Mouse (Mus musculus) heart, embryonic 16.5 days (tissue): ENCODE data around the gene Kirrel3. TPM values are rescaled to one million over a fixed set of nuclear protein-coding genes. Genes with fewer than 3 reads are reported as not detected.

Experiments used
- ATAC-seq: fragments of 200-750 bp; cut with Nextera tagmentation; replicated peaks from 2 replicates; pipeline ENCODE4 v1.8.0; 2017; ENCODE audit warnings: moderate number of reproducible peaks; ENCODE audit not compliant: insufficient read depth, low FRiP score; ENCODE audit errors: extremely low read depth
- H3K27ac ChIP-seq: fragments of 300-500 bp; sonication (generic); 2 replicates; pipeline ENCODE4 v1.5.1; 2014; ENCODE audit warnings: mild to moderate bottlenecking, low read length, control low read depth, moderate library complexity
- H3K27me3 ChIP-seq: fragments of 300-500 bp; sonication (generic); 2 replicates; pipeline ENCODE4 v1.6.1; 2014; ENCODE audit warnings: low read length, mixed read lengths; ENCODE audit not compliant: control insufficient read depth, insufficient read depth
- H3K36me3 ChIP-seq: fragments of 300-500 bp; sonication (generic); 2 replicates; pipeline ENCODE4 v1.6.1; 2014; ENCODE audit not compliant: control insufficient read depth, insufficient read depth
- H3K4me1 ChIP-seq: fragments of 300-500 bp; sonication (generic); 2 replicates; pipeline ENCODE4 v1.6.1; 2014; ENCODE audit warnings: low read length, mixed read lengths; ENCODE audit not compliant: control insufficient read depth, insufficient read depth
- H3K4me2 ChIP-seq: fragments of 300-500 bp; sonication (generic); 2 replicates; pipeline ENCODE4 v1.6.1; 2014; ENCODE audit warnings: low read depth, mild to moderate bottlenecking, control low read depth, low read length
- H3K4me3 ChIP-seq: fragments of 300-500 bp; sonication (generic); 2 replicates; pipeline ENCODE4 v1.5.1; 2014; ENCODE audit warnings: mild to moderate bottlenecking, control low read depth, low read length
- H3K9ac ChIP-seq: fragments of 300-500 bp; sonication (generic); 2 replicates; pipeline ENCODE4 v1.6.1; 2014; ENCODE audit warnings: low read length, control low read depth
- H3K9me3 ChIP-seq: fragments of 300-500 bp; sonication (generic); replicated peaks from 2 replicates; pipeline ENCODE4 v1.6.1; 2016; ENCODE audit warnings: low read length; ENCODE audit not compliant: control insufficient read depth
- WGBS: fragments of 180-500 bp; shearing (Covaris S2); extraction: QIAGEN DNeasy Blood & Tissue Kit; methylation state at CpG from one replicate; pipeline ENCODE4 v1.1.7; 2014; 5-methylcytosine and 5-hydroxymethylcytosine counted together
- polyA plus RNA-seq: library from polyadenylated mRNA; unstranded; fragments of >200 nt; fragmentation: Nextera tagmentation; extraction: Ambion mirVana; gene quantifications from 2 replicates; pipeline ENCODE4 v1.2.1, GENCODE M21; 2015

The Kirrel3 gene
- polyA plus RNA-seq, 1 experiment from 2014 or later = 1.6 TPM

GRCm38 (mm10) chr9:34939621-34940020, 453.9 kb downstream of the Kirrel3 start:
- Histone ChIP-seq H3K4me3 (no peak overlapping the region), H3K27ac (no peak overlapping the region), H3K9me3 (no peaks in the 10 kb centered on the region), H3K27me3 (no peaks in the 10 kb centered on the region; the same call in 1 of the 2 replicates), H3K9ac (no peak overlapping the region), H3K4me2 (no peak overlapping the region), H3K36me3 (no peaks in the 10 kb centered on the region), H3K4me1 (no peaks in the 10 kb centered on the region)
- 80% methylated on average over 5 of the region's 5 CpGs for WGBS
- no peak for ATAC-seq

DNA sequence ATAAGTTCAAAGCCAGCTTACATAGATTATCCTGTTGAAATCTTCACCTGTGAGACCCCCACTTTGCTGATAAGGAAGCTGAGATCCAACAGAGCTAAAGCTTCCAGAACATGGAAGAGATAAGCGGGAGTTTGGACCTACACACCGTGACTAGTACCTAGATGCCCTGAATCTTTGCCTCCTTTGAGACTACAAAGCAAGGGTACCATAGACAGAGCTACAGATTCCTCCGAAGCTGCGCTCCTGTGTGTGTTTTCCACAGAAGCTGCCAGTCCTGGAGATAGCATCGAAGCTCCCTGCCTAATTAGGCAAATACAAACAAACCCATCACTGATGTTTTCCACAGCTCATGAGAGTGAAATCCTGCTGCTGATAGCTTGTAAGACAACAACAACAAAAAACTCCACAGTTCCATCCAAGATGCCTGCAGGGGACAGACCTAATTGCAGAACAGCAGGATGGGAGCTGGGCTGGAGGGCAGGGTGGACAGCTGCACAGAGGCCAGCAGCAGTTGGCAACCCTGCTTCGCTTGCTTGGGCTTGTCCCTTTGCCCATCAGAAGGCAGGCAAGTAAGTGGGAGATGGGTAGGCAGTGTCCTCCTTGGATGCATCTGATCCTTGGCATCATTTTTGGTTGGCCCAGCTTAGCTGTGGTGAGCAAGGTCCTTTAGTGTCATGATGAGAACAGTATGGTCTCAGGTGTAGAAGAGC, 456.6 kb downstream of the Kirrel3 start:
- Histone ChIP-seq H3K27me3 (no peaks in the 10 kb centered on the region), H3K9ac (no peak overlapping the region), H3K27ac (no peak overlapping the region), H3K4me1 (no peaks in the 10 kb centered on the region), H3K4me2 (no peak overlapping the region), H3K4me3 (no peak overlapping the region), H3K36me3 (no peaks in the 10 kb centered on the region), H3K9me3 (no peaks in the 10 kb centered on the region)
- WGBS = 65% methylated on average over 6 of the region's 6 CpGs
- no peak for ATAC-seq

- WGBS = 62% methylated on average over 7 of the region's 7 CpGs
- Histone ChIP-seq H3K36me3 (no peaks in the 10 kb centered on the region), H3K9me3 (no peaks in the 10 kb centered on the region), H3K4me3 (no peak overlapping the region), H3K9ac (no peak overlapping the region), H3K27ac (no peak overlapping the region), H3K4me2 (no peak overlapping the region), H3K27me3 (no peaks in the 10 kb centered on the region), H3K4me1 (no peaks in the 10 kb centered on the region)
- no peak for ATAC-seq
These were observed 457.3 kb downstream of the Kirrel3 start for GRCm38 (mm10) chr9:34942996-34943395.

DNA sequence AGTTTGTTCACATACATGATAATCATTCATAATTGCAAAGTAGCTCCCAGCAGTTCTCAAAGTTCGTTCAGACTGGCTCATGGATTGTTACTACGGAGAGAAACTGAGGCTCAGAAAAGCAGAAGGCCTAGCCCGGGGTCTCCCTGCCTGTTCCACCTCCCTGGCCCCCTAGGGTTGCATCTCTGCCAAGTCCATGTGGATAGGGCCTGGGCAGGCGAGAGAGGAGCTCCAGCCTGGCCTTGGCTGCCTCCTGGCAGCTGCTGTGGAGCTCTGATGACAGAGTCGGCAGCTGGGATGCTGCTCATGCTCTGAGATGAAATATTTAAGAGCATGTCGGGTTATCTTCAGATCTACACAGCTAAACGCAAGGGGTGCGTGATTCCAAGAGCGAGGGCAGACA, 459.6 kb downstream of the Kirrel3 start:
- WGBS = 69% methylated on average over 9 of the region's 9 CpGs
- no peak for ATAC-seq

GRCm38 (mm10) chr9:34947258-34947657, 461.6 kb downstream of the Kirrel3 start:
- H3K27ac ChIP-seq = no peak overlapping the region
- H3K27me3 ChIP-seq = no peaks in the 10 kb centered on the region
- no peaks in the 10 kb centered on the region for H3K36me3 ChIP-seq
- H3K4me3 ChIP-seq = no peak overlapping the region
- no peaks in the 10 kb centered on the region for H3K4me1 ChIP-seq
- 37% methylated on average over 6 of the region's 6 CpGs for WGBS
- H3K9ac ChIP-seq = no peak overlapping the region
- no peak for ATAC-seq
- H3K4me2 ChIP-seq = no peak overlapping the region
- H3K9me3 ChIP-seq = no peaks in the 10 kb centered on the region

More for the DNA sequence above, 459.6 kb downstream of the Kirrel3 start:
- Histone ChIP-seq H3K4me2 (no peak overlapping the region), H3K27me3 (no peaks in the 10 kb centered on the region), H3K27ac (no peak overlapping the region), H3K9ac (no peak overlapping the region), H3K36me3 (no peaks in the 10 kb centered on the region), H3K4me3 (no peak overlapping the region), H3K9me3 (no peaks in the 10 kb centered on the region), H3K4me1 (no peaks in the 10 kb centered on the region)

GRCm38 (mm10) chr9:34947717-34948116, 462.0 kb downstream of the Kirrel3 start:
- ATAC-seq = no peak
- Histone ChIP-seq H3K4me2 (no peak overlapping the region), H3K27ac (no peak overlapping the region), H3K36me3 (no peaks in the 10 kb centered on the region), H3K4me3 (no peak overlapping the region), H3K4me1 (no peaks in the 10 kb centered on the region), H3K9ac (no peak overlapping the region), H3K27me3 (no peaks in the 10 kb centered on the region), H3K9me3 (no peaks in the 10 kb centered on the region)

GRCm38 (mm10) chr9:34953420-34953819, 467.7 kb downstream of the Kirrel3 start:
- ATAC-seq = peak; percentile 73
- Histone ChIP-seq H3K9me3 (no peaks in the 10 kb centered on the region), H3K4me2 (peak overlapping the region; percentile 29), H3K4me1 (peaks cover 10% of the 10 kb centered on the region), H3K27ac (peak overlapping the region; percentile 79), H3K9ac (0 out of 2 replicates have a peak overlapping the region, but pooled peaks have one; percentile 34), H3K36me3 (no peaks in the 10 kb centered on the region), H3K4me3 (no peak overlapping the region), H3K27me3 (no peaks in the 10 kb centered on the region)
- WGBS = 36% methylated on average over 11 of the region's 11 CpGs

- no peak overlapping the region for H3K27ac ChIP-seq
- no peaks in the 10 kb centered on the region for H3K9me3 ChIP-seq
- ATAC-seq = no peak
- H3K9ac ChIP-seq = no peak overlapping the region
- H3K4me1 ChIP-seq = peaks cover 10% of the 10 kb centered on the region
- no peak overlapping the region for H3K4me3 ChIP-seq
- no peaks in the 10 kb centered on the region for H3K27me3 ChIP-seq
- no peak overlapping the region for H3K4me2 ChIP-seq
- H3K36me3 ChIP-seq = no peaks in the 10 kb centered on the region
- 68% methylated on average over 5 of the region's 5 CpGs for WGBS
These were observed 468.5 kb downstream of the Kirrel3 start for GRCm38 (mm10) chr9:34954212-34954611.

- H3K4me1 ChIP-seq = peaks cover 10% of the 10 kb centered on the region
- H3K36me3 ChIP-seq = no peaks in the 10 kb centered on the region
- H3K9ac ChIP-seq = no peak overlapping the region
- no peaks in the 10 kb centered on the region for H3K9me3 ChIP-seq
- H3K4me2 ChIP-seq = no peak overlapping the region
- no peaks in the 10 kb centered on the region for H3K27me3 ChIP-seq
- H3K27ac ChIP-seq = no peak overlapping the region
- H3K4me3 ChIP-seq = no peak overlapping the region
- WGBS = 62% methylated on average over 3 of the region's 3 CpGs
- no peak for ATAC-seq
These were observed 470.8 kb downstream of the Kirrel3 start for GRCm38 (mm10) chr9:34956512-34956911.
